Mouse (Mus musculus) hindbrain, embryonic 16.5 days (tissue): Measurements from ENCODE around the gene Gbf1. TPM values are rescaled to one million over a fixed set of nuclear protein-coding genes. Genes with fewer than 3 reads are reported as not detected.
A peak's percentile ranks its signal among the peaks of the same experiment; 100 is the strongest.

ENCODE experiments used
- ATAC-seq: fragments of 200-750 bp; cut with Nextera tagmentation; 2 replicates; pipeline ENCODE4 v1.8.0; 2017; ENCODE audit warnings: moderate TSS enrichment, moderate library complexity
- H3K27ac ChIP-seq: fragments of 300-500 bp; sonication (generic); 2 replicates; pipeline ENCODE4 v1.5.1; 2014; ENCODE audit warnings: low read depth, mild to moderate bottlenecking, control low read depth, low read length, moderate library complexity
- H3K27me3 ChIP-seq: fragments of 300-500 bp; sonication (generic); replicated peaks from 2 replicates; pipeline ENCODE4 v1.6.1; 2014; ENCODE audit warnings: low read length; ENCODE audit not compliant: control insufficient read depth, insufficient read depth
- H3K36me3 ChIP-seq: fragments of 300-500 bp; sonication (generic); 2 replicates; pipeline ENCODE4 v1.6.1; 2014; ENCODE audit warnings: mild to moderate bottlenecking, low read length, moderate library complexity, mixed read lengths; ENCODE audit not compliant: control insufficient read depth, insufficient read depth
- H3K4me1 ChIP-seq: fragments of 300-500 bp; sonication (generic); 2 replicates; pipeline ENCODE4 v1.6.1; 2014; ENCODE audit warnings: low read depth, low read length; ENCODE audit not compliant: control insufficient read depth, insufficient read depth
- H3K4me2 ChIP-seq: fragments of 300-500 bp; sonication (generic); 2 replicates; pipeline ENCODE4 v1.6.1; 2014; ENCODE audit warnings: mild to moderate bottlenecking, low read length, control low read depth, moderate library complexity
- H3K4me3 ChIP-seq: fragments of 300-500 bp; sonication (generic); 2 replicates; pipeline ENCODE4 v1.5.1; 2014; ENCODE audit warnings: mild to moderate bottlenecking, low read length, control low read depth, moderate library complexity
- H3K9ac ChIP-seq: fragments of 300-500 bp; sonication (generic); 2 replicates; pipeline ENCODE4 v1.6.1; 2014; ENCODE audit warnings: low read depth, mild to moderate bottlenecking, control low read depth, low read length, moderate library complexity
- H3K9me3 ChIP-seq: fragments of 300-500 bp; sonication (generic); 2 replicates; pipeline ENCODE4 v1.6.1; 2014; ENCODE audit warnings: mild to moderate bottlenecking, low read length, moderate library complexity; ENCODE audit not compliant: control insufficient read depth
- WGBS: fragments of 180-500 bp; shearing (Covaris S2); extraction: QIAGEN DNeasy Blood & Tissue Kit; methylation state at CpG from one replicate; pipeline ENCODE4 v1.1.7; 2014; 5-methylcytosine and 5-hydroxymethylcytosine counted together
- polyA plus RNA-seq: library from polyadenylated mRNA; unstranded; fragments of >200 nt; fragmentation: Nextera tagmentation; extraction: Ambion mirVana; gene quantifications from 2 replicates; pipeline ENCODE4 v1.2.1, GENCODE M21; 2015

Gene Gbf1
- polyA plus RNA-seq, 1 experiment from 2014 or later = 71.0 TPM

- Histone ChIP-seq H3K4me2 (no peak overlapping the region), H3K9me3 (no peaks in the 10 kb centered on the region), H3K27me3 (no peaks in the 10 kb centered on the region; the same call in 1 of the 2 replicates), H3K36me3 (peaks cover 9% of the 10 kb centered on the region), H3K4me3 (no peak overlapping the region), H3K27ac (no peak overlapping the region), H3K4me1 (no peaks in the 10 kb centered on the region), H3K9ac (no peak overlapping the region)
- ATAC-seq = no peak
- 72% methylated on average over 12 of the region's 12 CpGs for WGBS
Measured at GRCm38 (mm10) chr19:46290535-46291105, 138.3 kb downstream of the Gbf1 start.

- Histone ChIP-seq H3K9me3 (no peaks in the 10 kb centered on the region), H3K9ac (no peak overlapping the region)
- 79% methylated on average over 4 of the region's 4 CpGs for WGBS
Measured at GRCm38 (mm10) chr19:46296938-46297337, 144.6 kb downstream of the Gbf1 start.

GRCm38 (mm10) chr19:46300294-46301045 is 148.2 kb downstream of the Gbf1 start:
- H3K4me3 ChIP-seq = no peak overlapping the region
- ATAC-seq = no peak
- no peaks in the 10 kb centered on the region for H3K9me3 ChIP-seq
- no peaks in the 10 kb centered on the region for H3K36me3 ChIP-seq
- no peak overlapping the region for H3K27ac ChIP-seq
- WGBS = 41% methylated on average over 8 of the region's 8 CpGs
- H3K27me3 ChIP-seq = peaks cover 2% of the 10 kb centered on the region; the same call in 1 of the 2 replicates
- H3K9ac ChIP-seq = no peak overlapping the region
- H3K4me2 ChIP-seq = no peak overlapping the region
- peaks cover 7% of the 10 kb centered on the region for H3K4me1 ChIP-seq

More at GRCm38 (mm10) chr19:46296938-46297337, 144.6 kb downstream of the Gbf1 start:
- Histone ChIP-seq H3K4me3 (no peak overlapping the region), H3K27ac (no peak overlapping the region), H3K4me2 (no peak overlapping the region), H3K27me3 (peaks cover 1% of the 10 kb centered on the region; the same call in 1 of the 2 replicates), H3K4me1 (no peaks in the 10 kb centered on the region), H3K36me3 (no peaks in the 10 kb centered on the region)
- ATAC-seq = no peak

GRCm38 (mm10) chr19:46302551-46302950 is 150.2 kb downstream of the Gbf1 start:
- Histone ChIP-seq H3K4me1 (peaks cover 9% of the 10 kb centered on the region), H3K9ac (no peak overlapping the region), H3K36me3 (no peaks in the 10 kb centered on the region), H3K27ac (no peak overlapping the region), H3K4me3 (no peak overlapping the region), H3K27me3 (peaks cover 11% of the 10 kb centered on the region), H3K4me2 (no peak overlapping the region), H3K9me3 (no peaks in the 10 kb centered on the region)
- 85% methylated on average over 4 of the region's 4 CpGs for WGBS
- no peak for ATAC-seq

GRCm38 (mm10) chr19:46303251-46304215 is 151.2 kb downstream of the Gbf1 start:
- Histone ChIP-seq H3K27ac (no peak overlapping the region), H3K36me3 (no peaks in the 10 kb centered on the region), H3K4me3 (peak overlapping the region; percentile 50), H3K4me2 (peak overlapping the region; percentile 96), H3K9me3 (no peaks in the 10 kb centered on the region), H3K27me3 (peaks cover 14% of the 10 kb centered on the region), H3K9ac (no peak overlapping the region; the same call in 1 of the 2 replicates), H3K4me1 (peaks cover 10% of the 10 kb centered on the region)
- no peak for ATAC-seq
- WGBS = 55% methylated on average over 18 of the region's 18 CpGs

- ATAC-seq = peak; percentile 84
- Histone ChIP-seq H3K4me2 (peak within 1 kb of the TSS; percentile 96), H3K4me3 (peak within 1 kb of the TSS; percentile 50), H3K36me3 (no peaks in the 10 kb centered on the region), H3K27ac (peak within 1 kb of the TSS; percentile 66; the same call in 1 of the 2 replicates), H3K27me3 (peaks cover 14% of the 10 kb centered on the region), H3K9ac (peak within 1 kb of the TSS; percentile 64), H3K4me1 (peaks cover 14% of the 10 kb centered on the region), H3K9me3 (no peaks in the 10 kb centered on the region)
- under 1% methylated on average over 39 of the region's 39 CpGs for WGBS
Measured at GRCm38 (mm10) chr19:46304216-46304841, 152.0 kb downstream of the Gbf1 start, which contains the start of gene Nfkb2. Gene Nfkb2, plus strand, starts transcription at chr19:46304320.

GRCm38 (mm10) chr19:46304908-46305333 is 152.6 kb downstream of the Gbf1 start:
- Histone ChIP-seq H3K27ac (no peak overlapping the region; the same call in 1 of the 2 replicates), H3K9ac (peak overlapping the region; percentile 64)
- under 1% methylated on average over 33 of the region's 34 CpGs for WGBS

GRCm38 (mm10) chr19:46305432-46306267 is 153.3 kb downstream of the Gbf1 start:
- H3K27me3 ChIP-seq = peaks cover 14% of the 10 kb centered on the region
- no peaks in the 10 kb centered on the region for H3K36me3 ChIP-seq
- under 1% methylated on average over 38 of the region's 43 CpGs for WGBS
- peak overlapping the region; percentile 64 for H3K9ac ChIP-seq
- H3K4me3 ChIP-seq = peak overlapping the region; percentile 50
- peak; percentile 35; the same call in 1 of the 2 replicates for ATAC-seq
- H3K27ac ChIP-seq = no peak overlapping the region
- no peaks in the 10 kb centered on the region for H3K9me3 ChIP-seq
- peak overlapping the region; percentile 96 for H3K4me2 ChIP-seq
- peaks cover 14% of the 10 kb centered on the region for H3K4me1 ChIP-seq

More at GRCm38 (mm10) chr19:46304908-46305333, 152.6 kb downstream of the Gbf1 start:
- 0 out of 2 replicates have a peak, but pooled peaks have one; percentile 1 for ATAC-seq
- Histone ChIP-seq H3K4me2 (peak overlapping the region; percentile 96), H3K36me3 (no peaks in the 10 kb centered on the region), H3K4me3 (peak overlapping the region; percentile 50), H3K4me1 (peaks cover 14% of the 10 kb centered on the region), H3K9me3 (no peaks in the 10 kb centered on the region), H3K27me3 (peaks cover 14% of the 10 kb centered on the region)
